Mouse (Mus musculus) lung, postnatal 0 days (tissue): ENCODE results near the gene Ppl. TPM values are rescaled to one million over a fixed set of nuclear protein-coding genes. Genes with fewer than 3 reads are reported as not detected.

Source experiments
- ATAC-seq: fragments of 200-750 bp; cut with Nextera tagmentation; 2 replicates; pipeline ENCODE4 v1.8.0; 2017; ENCODE audit warnings: moderate library complexity
- DNase-seq: peaks from one replicate; pipeline ENCODE4 v3.0.0-alpha.2; 2016; ENCODE audit warnings: low spot score
- H3K27ac ChIP-seq: fragments of 300-500 bp; sonication (generic); 2 replicates; pipeline ENCODE4 v1.5.1; 2014; ENCODE audit warnings: antibody characterized with exemption, mild to moderate bottlenecking, low read length, mixed read lengths
- H3K27me3 ChIP-seq: fragments of 300-500 bp; sonication (generic); replicated peaks from 2 replicates; pipeline ENCODE4 v1.6.1; 2014; ENCODE audit warnings: low read length, mixed read lengths; ENCODE audit not compliant: insufficient read depth
- H3K36me3 ChIP-seq: fragments of 300-500 bp; sonication (generic); 2 replicates; pipeline ENCODE4 v1.6.1; 2014; ENCODE audit warnings: low read length, mixed read lengths; ENCODE audit not compliant: insufficient read depth
- H3K4me1 ChIP-seq: fragments of 300-500 bp; sonication (generic); 2 replicates; pipeline ENCODE4 v1.6.1; 2014; ENCODE audit warnings: antibody characterized with exemption, low read depth, low read length, mixed read lengths; ENCODE audit not compliant: insufficient read depth
- H3K4me2 ChIP-seq: fragments of 300-500 bp; sonication (generic); replicated peaks from 2 replicates; pipeline ENCODE4 v1.6.1; 2014; ENCODE audit warnings: low read depth, mild to moderate bottlenecking, low read length, moderate library complexity, mixed read lengths
- H3K4me3 ChIP-seq: fragments of 300-500 bp; sonication (generic); 2 replicates; pipeline ENCODE4 v1.5.1; 2014; ENCODE audit warnings: low read depth, low read length
- H3K9ac ChIP-seq: fragments of 300-500 bp; sonication (generic); replicated peaks from 2 replicates; pipeline ENCODE4 v1.6.1; 2014; ENCODE audit warnings: low read depth, mild to moderate bottlenecking
- H3K9me3 ChIP-seq: fragments of 300-500 bp; sonication (generic); 2 replicates; pipeline ENCODE4 v1.6.1; 2016; ENCODE audit warnings: low read length, mixed read lengths
- CTCF ChIP-seq: IDR thresholded peaks from 2 replicates; pipeline ENCODE4 v1.5.1; 2016; ENCODE audit warnings: antibody characterized with exemption, mild to moderate bottlenecking
- EP300 ChIP-seq: IDR thresholded peaks from 2 replicates; pipeline ENCODE4 v1.6.1; 2016; ENCODE audit warnings: antibody characterized with exemption, mild to moderate bottlenecking, control low read depth
- WGBS: fragments of 180-500 bp; shearing (Covaris S2); extraction: QIAGEN DNeasy Blood & Tissue Kit; methylation state at CpG from one replicate; pipeline ENCODE4 v1.1.7; 2014; 5-methylcytosine and 5-hydroxymethylcytosine counted together
- polyA plus RNA-seq: library from polyadenylated mRNA; unstranded; fragments of >200 nt; fragmentation: Nextera tagmentation; extraction: Ambion mirVana; gene quantifications from 2 replicates; pipeline ENCODE4 v1.2.1, GENCODE M21; 2015

Ppl gene
- polyA plus RNA-seq, 1 experiment from 2014 or later = 10.4 TPM

GRCm38 (mm10) chr16:5063472-5063871 is 68.7 kb downstream of the Ppl start:
- ATAC-seq (no peak), DNase-seq (no peak)
- H3K4me3 ChIP-seq = no peak overlapping the region
- H3K36me3 ChIP-seq = peaks cover 23% of the 10 kb centered on the region
- H3K27me3 ChIP-seq = no peaks in the 10 kb centered on the region
- no peak overlapping the region for H3K9ac ChIP-seq
- WGBS = 94% methylated on average over 4 of the region's 4 CpGs
- H3K4me1 ChIP-seq = no peaks in the 10 kb centered on the region
- no peak overlapping the region for H3K4me2 ChIP-seq
- H3K27ac ChIP-seq = no peak overlapping the region
- H3K9me3 ChIP-seq = no peaks in the 10 kb centered on the region
- no peak for TF ChIP-seq EP300
- TF ChIP-seq CTCF = no peak

- no peaks in the 10 kb centered on the region for H3K27me3 ChIP-seq
- no peaks in the 10 kb centered on the region for H3K9me3 ChIP-seq
- H3K4me2 ChIP-seq = no peak overlapping the region
- DNase-seq (peak; percentile 32), ATAC-seq (0 out of 2 replicates have a peak, but pooled peaks have one; percentile 41)
- H3K9ac ChIP-seq = no peak overlapping the region
- TF ChIP-seq CTCF (peak; percentile 65), EP300 (no peak)
- no peak overlapping the region for H3K4me3 ChIP-seq
- H3K27ac ChIP-seq = no peak overlapping the region
- H3K36me3 ChIP-seq = peaks cover 20% of the 10 kb centered on the region; the same call in 1 of the 2 replicates
- no peaks in the 10 kb centered on the region for H3K4me1 ChIP-seq
- WGBS = 74% methylated on average over 1 of the region's 1 CpGs
These were observed 74.1 kb downstream of the Ppl start for GRCm38 (mm10) chr16:5058114-5058513.

- Histone ChIP-seq H3K27me3 (no peaks in the 10 kb centered on the region), H3K4me1 (peaks cover 4% of the 10 kb centered on the region; the same call in 1 of the 2 replicates), H3K9ac (peak overlapping the region; percentile 92), H3K9me3 (no peaks in the 10 kb centered on the region), H3K27ac (peak overlapping the region; percentile 100), H3K4me2 (peak overlapping the region; percentile 90), H3K36me3 (peaks cover 6% of the 10 kb centered on the region; the same call in 1 of the 2 replicates), H3K4me3 (peak overlapping the region; percentile 96)
- 2% methylated on average over 70 of the region's 78 CpGs for WGBS
- ATAC-seq (peak; percentile 59), DNase-seq (peak; percentile 86)
- TF ChIP-seq CTCF (peak; percentile 45; the same call in 1 of the 2 replicates), EP300 (no peak)
These were observed 81.7 kb downstream of the Ppl start for GRCm38 (mm10) chr16:5050251-5051110.

- Histone ChIP-seq H3K4me1 (peaks cover 4% of the 10 kb centered on the region; the same call in 1 of the 2 replicates), H3K4me2 (peak within 1 kb of the TSS; percentile 90), H3K27me3 (no peaks in the 10 kb centered on the region), H3K27ac (peak within 1 kb of the TSS; percentile 100), H3K36me3 (peaks cover 4% of the 10 kb centered on the region; the same call in 1 of the 2 replicates), H3K9ac (peak within 1 kb of the TSS; percentile 93), H3K9me3 (no peaks in the 10 kb centered on the region), H3K4me3 (peak within 1 kb of the TSS; percentile 96)
- DNase-seq (peak; percentile 100), ATAC-seq (peak; percentile 98)
- no peak; the same call in 1 of the 2 replicates for TF ChIP-seq CTCF
- no peak for TF ChIP-seq EP300
- WGBS = under 1% methylated on average over 52 of the region's 56 CpGs
These were observed 82.4 kb downstream of the Ppl start, which contains the start of the genes Glyr1 and Ubn1 for GRCm38 (mm10) chr16:5049774-5050234. Glyr1 (minus strand) TSS chr16:5049863. Ubn1 (plus strand) TSS chr16:5050057.

GRCm38 (mm10) chr16:5049182-5049773 is 82.9 kb downstream of the Ppl start:
- peaks cover 4% of the 10 kb centered on the region; the same call in 1 of the 2 replicates for H3K4me1 ChIP-seq
- H3K4me2 ChIP-seq = peak overlapping the region; percentile 85
- peaks cover 7% of the 10 kb centered on the region; the same call in 1 of the 2 replicates for H3K36me3 ChIP-seq
- H3K27me3 ChIP-seq = no peaks in the 10 kb centered on the region
- H3K9ac ChIP-seq = peak overlapping the region; percentile 93
- DNase-seq (peak; percentile 59), ATAC-seq (peak; percentile 49)
- H3K9me3 ChIP-seq = no peaks in the 10 kb centered on the region
- TF ChIP-seq EP300 (no peak), CTCF (no peak)
- peak overlapping the region; percentile 96 for H3K4me3 ChIP-seq
- WGBS = under 1% methylated on average over 37 of the region's 38 CpGs
- H3K27ac ChIP-seq = peak overlapping the region; percentile 100

GRCm38 (mm10) chr16:5045322-5045721 is 86.9 kb downstream of the Ppl start:
- ATAC-seq (no peak), DNase-seq (no peak)
- WGBS = 86% methylated on average over 3 of the region's 3 CpGs
- no peak overlapping the region for H3K4me3 ChIP-seq
- peaks cover 26% of the 10 kb centered on the region for H3K36me3 ChIP-seq
- no peak for TF ChIP-seq CTCF
- no peak for TF ChIP-seq EP300
- H3K9me3 ChIP-seq = no peaks in the 10 kb centered on the region
- no peaks in the 10 kb centered on the region for H3K27me3 ChIP-seq
- no peak overlapping the region for H3K9ac ChIP-seq
- peaks cover 4% of the 10 kb centered on the region; the same call in 1 of the 2 replicates for H3K4me1 ChIP-seq
- no peak overlapping the region for H3K4me2 ChIP-seq
- H3K27ac ChIP-seq = no peak overlapping the region
